Mouse (Mus musculus) urinary bladder, adult 2 months (tissue): ENCODE results near the gene Ldb2. TPM values are rescaled to one million over a fixed set of nuclear protein-coding genes. Genes with fewer than 3 reads are reported as not detected.

Experiments
- DNase-seq: peaks from one replicate; pipeline ENCODE4 v3.0.0; 2022; ENCODE audit warnings: low spot score
- polyA plus RNA-seq: library from polyadenylated mRNA; depleted of rRNA; stranded (reverse); fragments of >200 nt; gene quantifications from 2 replicates; pipeline ENCODE4 v1.2.3, GENCODE M21; 2012

The Ldb2 gene
- polyA plus RNA-seq, 1 experiment = 8.6 TPM

DNA sequence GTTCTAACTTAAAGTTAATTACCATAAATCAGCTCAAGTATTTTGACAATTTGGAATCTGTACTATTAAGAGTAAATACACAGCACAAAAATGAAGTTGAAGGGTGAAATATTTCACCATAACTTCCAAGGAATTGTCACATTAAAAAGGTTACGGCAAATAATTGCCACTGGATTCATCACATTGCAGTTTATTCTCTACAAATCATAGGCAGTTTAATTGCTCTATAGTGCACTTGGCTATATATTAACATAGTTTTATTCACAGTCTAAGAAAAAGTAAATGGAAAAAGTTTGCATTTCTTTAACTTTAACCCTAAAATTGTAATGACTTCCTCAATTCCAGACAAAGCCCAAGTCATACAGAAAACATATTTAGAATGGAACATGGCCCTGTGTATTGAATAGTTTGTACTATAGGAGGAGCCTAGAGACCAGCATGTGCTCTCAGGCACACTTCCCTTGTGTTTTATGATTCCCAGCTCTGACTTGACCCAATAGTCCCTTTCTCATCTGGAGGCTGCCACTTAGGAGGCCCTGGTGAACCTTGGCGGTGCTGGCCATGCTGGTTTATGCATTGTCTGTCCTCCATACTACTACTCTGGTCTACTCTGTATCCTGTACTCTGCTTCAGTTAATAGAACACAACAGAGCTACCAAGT, 255.9 kb downstream of the Ldb2 start:
- DNase-seq = no peak

- no peak for DNase-seq
These were observed 257.7 kb downstream of the Ldb2 start for GRCm38 (mm10) chr5:44541748-44542147.

- DNase-seq = no peak
These were observed 260.8 kb downstream of the Ldb2 start for GRCm38 (mm10) chr5:44538687-44539086.

- no peak for DNase-seq
These were observed 261.5 kb downstream of the Ldb2 start for GRCm38 (mm10) chr5:44538000-44538395.

DNA sequence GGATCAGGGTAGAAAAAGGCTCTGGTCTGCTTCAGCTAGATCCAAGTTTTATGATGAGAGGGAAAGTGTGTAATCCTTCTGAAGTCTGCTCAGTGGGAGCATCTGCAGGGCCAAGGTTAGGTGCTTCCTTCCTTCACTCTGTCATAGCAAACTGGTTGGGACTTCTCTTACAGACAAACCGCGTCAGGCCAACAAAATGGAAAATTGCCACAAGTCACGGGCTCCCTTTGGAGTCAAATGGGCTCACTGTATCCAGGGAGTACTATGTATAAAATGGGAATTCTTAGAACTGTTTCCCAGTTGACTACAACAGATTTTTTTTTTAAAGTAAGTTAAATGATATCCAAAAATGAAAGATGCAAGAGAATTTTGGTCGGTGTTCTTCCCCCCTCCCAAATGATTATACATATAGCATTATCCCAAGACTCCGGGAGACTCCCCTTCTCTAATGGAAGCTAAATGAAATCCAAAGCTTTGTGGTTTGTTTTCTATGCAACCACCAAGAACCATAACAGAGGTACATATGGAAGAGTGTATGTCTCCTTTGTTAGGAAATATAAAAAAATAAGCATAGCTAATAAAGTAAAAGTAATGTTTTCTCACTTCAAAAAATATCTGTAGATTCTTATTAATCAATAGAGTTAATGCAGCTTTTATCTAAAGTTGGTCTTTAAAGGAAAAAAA, 262.0 kb downstream of the Ldb2 start:
- DNase-seq = no peak

DNA sequence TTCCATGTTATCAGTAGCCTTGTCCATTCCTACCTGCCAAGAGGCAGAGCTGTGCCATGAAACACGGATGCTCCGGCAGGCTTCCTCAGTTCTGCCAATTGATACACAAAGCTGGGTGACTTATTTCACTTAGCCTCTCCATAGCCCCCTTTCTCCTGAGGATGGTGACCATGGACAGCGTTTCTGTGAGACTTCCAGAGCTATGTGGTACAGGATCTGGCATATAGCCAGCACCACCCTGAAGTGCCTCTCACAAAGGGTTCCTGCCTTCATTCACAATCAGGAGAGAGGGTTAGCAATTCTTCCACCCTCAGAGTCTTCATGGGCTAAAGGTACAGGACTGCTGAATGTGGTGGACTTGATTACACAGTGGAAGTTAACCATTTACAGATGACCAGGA, 270.0 kb downstream of the Ldb2 start:
- no peak for DNase-seq

GRCm38 (mm10) chr5:44529001-44529400, 270.5 kb downstream of the Ldb2 start:
- no peak for DNase-seq

DNA sequence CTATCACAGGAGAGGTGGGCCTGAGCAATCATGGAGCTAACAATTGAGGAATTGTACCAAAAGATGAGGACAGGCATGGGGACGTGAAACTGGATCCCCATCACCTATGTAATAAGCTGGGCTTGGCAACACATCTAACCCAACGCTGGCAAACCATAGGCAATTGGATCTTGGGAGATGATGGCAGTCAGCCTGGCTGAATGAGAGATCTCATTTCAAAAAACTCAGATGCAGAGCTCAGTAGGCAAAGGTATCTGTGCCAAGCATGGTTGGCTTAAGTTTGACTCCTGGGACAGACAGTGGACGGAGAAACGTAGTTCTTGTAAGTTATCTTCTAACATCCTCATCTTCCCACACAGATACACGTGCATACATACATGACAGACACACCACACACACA, 294.3 kb downstream of the Ldb2 start:
- no peak for DNase-seq

- DNase-seq = no peak
These were observed 294.7 kb downstream of the Ldb2 start for GRCm38 (mm10) chr5:44504786-44505185.

DNA sequence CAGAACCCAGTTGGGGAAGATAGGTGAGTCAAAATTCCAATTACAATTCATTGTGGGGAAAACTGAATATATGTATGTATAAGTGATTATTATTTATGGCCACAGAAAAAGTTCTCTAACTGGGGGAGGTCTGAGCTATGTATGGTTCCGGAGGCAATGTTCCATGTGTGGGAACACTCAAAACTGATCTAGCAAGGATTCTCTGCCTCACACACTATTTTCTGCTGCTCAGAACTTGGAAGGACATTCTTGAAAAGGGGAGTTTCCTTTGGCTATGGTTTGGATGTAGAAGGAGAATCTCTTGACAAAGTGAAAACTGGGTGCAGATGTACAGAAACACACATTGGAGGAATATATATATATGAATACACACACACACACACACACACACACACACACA, 301.3 kb downstream of the Ldb2 start:
- DNase-seq = no peak

DNA sequence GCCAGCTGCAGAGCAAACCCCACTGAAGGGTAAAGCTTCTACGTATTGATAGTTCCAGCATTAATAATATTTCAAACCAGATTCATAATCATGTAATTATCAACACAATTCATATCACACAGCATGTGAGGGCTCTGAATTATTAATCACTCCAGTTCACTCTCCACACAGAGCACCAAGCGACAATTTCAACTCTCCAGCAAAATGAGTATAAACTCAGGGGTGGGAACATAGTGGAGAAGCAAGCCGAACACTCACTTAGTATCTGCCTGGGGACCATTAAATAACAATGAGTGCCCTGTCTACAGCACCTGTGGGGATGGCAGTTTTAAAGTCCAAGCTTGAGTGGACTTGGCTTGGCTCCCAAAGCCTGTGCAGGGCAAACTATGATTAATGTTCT, 302.6 kb downstream of the Ldb2 start:
- no peak for DNase-seq

GRCm38 (mm10) chr5:44495092-44495491, 304.4 kb downstream of the Ldb2 start:
- DNase-seq = no peak

DNA sequence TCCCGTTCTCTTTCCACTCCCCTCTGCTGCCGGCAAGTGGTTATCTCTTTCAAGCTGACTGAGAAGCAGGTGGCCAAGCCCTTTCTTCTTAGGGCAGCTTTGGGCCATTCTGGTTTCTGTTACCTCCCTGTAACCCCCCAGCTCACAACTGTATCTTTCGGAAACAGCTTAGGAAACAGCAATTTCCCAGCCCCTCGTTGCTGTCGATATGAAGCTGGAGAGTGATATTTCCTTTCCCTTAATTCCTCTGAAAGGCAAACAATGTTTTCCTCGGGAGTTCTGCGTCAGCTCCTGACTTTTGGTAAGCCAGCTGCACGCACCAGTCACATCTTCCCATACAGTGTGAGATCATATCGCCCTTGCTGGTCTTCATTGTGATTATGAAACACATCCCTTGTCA, 305.3 kb downstream of the Ldb2 start:
- no peak for DNase-seq

DNA sequence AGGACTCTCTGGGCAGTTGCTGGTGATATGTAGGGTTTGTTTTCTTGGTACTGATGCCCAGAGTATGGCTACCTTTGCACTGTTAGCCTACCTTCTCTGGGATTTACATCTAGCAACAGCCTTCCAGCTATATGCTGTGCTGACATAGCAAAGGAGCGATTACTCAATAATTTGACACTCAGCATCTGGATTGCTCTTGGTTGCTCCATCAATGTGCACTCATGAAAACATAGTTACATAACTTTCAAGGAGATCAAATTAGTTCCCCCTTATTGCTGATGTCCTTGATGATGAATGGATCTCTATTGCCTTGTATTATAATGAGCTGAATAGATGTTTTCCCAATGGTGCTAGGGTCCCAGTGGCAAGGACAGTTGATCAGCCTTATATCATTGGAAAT, 308.0 kb downstream of the Ldb2 start:
- no peak for DNase-seq

DNA sequence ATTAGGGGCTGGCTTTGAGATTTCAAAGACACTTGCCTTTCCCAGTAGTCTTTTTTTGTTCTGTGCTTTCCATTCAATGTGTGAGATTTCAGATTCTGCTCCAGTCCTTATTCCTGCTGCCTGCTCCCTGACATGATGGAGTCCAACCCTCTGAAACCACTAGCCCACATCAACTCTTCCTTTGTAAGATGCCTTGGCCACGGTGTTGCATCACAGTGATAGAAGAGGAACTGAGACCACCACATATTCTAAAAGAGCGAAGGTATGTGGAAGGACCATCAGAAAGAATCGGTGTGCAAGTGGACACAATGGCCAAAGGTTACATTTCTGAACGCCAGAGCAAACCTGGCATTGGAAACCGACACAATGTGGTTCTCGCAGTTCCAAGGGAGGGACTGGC, 309.0 kb downstream of the Ldb2 start:
- DNase-seq = no peak

DNA sequence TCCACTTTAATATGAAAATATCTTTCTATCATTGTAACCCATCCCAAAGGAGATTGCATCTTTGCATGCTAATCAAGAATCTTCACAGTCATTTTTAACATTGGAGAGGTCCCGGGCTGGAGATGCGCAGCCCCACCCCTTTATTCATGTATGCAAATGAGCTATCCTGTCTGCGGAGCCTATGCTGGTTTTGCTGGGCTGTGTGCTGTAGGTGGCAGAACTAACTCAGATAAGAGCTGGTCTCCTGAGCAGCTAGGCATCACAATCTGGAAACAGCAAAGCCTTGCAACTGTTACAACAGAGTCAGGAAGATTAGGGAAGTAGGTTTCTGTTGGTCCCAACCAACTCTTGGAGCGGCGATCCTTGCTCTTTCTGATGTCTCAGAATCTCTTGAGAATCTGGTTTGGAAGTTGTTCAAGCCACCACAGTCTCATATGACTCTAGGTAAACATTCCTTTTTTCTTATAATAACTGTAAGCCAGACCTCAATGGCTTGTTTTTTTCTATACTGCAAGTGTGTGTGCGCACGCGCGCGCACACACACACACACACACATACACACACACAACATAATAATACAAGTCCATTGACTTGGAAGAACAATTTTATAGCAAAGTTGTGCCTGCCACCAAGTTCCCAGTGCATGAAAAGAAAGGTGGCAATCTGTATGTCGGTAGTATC, 315.9 kb downstream of the Ldb2 start:
- DNase-seq = no peak

DNA sequence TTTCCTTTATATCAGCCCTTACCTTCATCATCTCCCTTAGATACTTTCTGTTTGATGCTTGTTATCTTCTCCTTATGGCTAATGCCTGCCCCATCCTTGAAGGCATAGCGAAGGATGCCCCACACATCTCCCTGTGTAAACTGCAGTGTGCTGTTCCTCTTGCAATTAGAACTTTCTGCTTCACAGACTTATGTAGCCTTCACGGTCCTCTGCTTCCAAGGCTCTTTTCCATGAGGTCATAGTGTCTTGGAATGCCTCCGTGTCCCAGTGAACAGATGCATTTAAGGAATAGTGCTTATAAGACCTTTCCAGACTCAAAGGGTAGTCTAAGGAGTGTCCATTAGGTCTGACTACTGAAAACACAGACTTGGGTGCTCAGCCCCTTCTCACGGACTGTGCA, 318.1 kb downstream of the Ldb2 start:
- DNase-seq = no peak

GRCm38 (mm10) chr5:44476356-44476755, 323.1 kb downstream of the Ldb2 start:
- DNase-seq = no peak

GRCm38 (mm10) chr5:44475543-44475942, 323.9 kb downstream of the Ldb2 start:
- no peak for DNase-seq

DNA sequence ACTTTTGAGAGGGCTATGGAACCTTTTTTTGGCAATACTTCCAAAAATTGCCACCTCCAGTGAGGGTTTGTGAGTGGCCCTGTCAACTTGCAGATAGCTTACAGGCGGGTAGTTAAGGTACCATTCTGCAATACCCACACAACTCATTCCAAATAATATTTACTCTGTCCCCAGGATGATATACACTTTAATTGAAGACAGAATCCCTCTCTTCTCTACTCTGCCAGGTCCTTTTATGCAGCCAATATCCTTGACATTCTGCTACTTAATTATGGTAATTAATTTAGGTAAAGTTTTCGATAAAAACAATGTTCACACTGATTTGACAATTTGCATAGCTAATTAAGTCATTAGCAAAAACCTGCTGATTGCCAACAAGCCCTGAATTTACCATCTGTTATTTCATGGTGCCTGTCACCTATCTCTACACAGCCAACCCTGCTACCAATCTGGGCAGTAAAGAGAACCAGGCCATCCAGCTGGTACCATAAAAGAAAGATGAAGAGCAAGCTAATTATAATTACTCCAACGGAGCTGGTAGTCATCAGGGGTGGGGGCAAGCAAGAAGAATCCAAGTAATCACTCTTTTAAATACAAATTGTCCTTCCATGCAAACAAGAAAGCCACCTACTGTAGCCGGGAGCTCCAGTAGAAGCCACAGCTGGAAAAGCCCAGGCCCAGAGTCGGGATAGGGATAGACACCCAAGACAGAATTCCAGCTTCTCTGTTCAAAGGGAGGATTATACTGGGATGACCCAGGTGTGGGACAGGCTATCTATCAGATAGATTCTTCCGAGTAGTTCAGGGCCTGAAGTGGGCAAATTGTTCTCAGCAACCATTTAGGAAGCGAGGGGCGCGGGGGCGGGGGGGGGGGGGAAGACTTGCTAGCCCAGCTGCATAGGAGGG, 325.4 kb downstream of the Ldb2 start:
- no peak for DNase-seq

DNA sequence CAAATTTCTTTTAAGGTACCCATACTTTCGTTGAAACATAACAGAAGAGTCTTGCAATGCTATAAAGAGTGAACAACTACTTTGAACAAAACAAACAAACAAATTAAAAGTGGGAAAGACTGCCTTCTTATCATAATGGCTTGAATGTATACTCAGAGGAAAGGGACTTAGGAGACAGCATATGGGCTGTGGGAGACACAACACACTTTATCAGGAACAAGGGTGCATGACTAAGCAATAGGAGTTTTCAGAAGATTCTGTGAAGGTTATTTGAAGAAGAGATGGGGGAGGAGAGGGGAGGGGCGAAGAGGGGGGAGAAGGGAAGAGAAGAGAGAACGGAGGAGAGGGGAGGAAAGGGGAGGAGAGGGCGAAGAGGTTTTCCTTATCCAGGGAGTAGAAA, 334.2 kb downstream of the Ldb2 start:
- no peak for DNase-seq
